Mouse (Mus musculus): ENCODE data around the gene Ptgr1.

The Ptgr1 gene

GRCm38 (mm10) chr4:58986540-58987190 lies at the start of gene Ptgr1:
Ptgr1 (minus strand) TSS chr4:58987119.
- DNase-seq (ENCODE audit: low spot score in 2 of 2) = peak; percentile 69 to 87

GRCm38 (mm10) chr4:59035786-59036350 lies 48.9 kb upstream of the Ptgr1 start:
- peak; percentile 25 to 36 for DNase-seq (ENCODE audit: low spot score in 2 of 2)

- peak; percentile 71 to 72 for DNase-seq (ENCODE audit: low spot score in 2 of 2)
Observed at GRCm38 (mm10) chr4:59034918-59035785, 48.2 kb upstream of the Ptgr1 start, which contains the start of gene Gng10. Gng10 (plus strand) TSS chr4:59035088.

DNA sequence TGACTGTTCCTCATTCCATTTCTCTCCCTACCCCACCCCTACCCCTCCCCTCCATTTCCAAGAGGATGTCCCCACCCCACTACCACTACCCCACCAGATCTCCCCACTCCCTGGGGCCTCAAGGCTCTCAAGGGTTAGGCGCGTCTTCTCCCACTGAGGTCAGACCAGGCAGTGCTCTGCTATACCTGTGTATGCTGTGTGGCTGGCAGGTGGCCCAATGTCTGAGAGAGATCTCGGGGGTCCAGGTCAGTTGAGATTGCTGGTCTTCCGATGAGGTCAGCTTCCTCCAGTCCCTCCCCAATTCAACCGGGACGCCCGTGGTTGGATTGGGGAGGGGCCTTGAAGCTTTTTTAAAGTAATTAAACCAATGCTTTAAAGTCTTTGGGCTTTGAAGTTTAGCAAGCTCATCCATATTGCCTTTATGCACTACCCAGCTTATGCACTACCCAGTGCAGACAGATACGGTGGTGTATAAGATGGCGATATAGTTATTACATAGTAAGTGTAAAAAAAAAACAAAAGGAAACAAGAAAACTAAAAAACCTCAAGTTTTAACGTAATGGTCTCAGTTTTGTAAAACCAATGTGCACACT lies 47.5 kb upstream of the Ptgr1 start:
- peak in 1 of 2 experiments; percentile 26 for DNase-seq (ENCODE audit: low spot score in 2 of 2)

- no peak for DNase-seq (ENCODE audit: low spot score in 2 of 2)
Observed at GRCm38 (mm10) chr4:59016922-59017321, 30.0 kb upstream of the Ptgr1 start.

GRCm38 (mm10) chr4:59015181-59015580 lies 28.3 kb upstream of the Ptgr1 start:
- no peak for DNase-seq (ENCODE audit: low spot score in 2 of 2)

- DNase-seq (ENCODE audit: low spot score in 2 of 2) = no peak
Observed at GRCm38 (mm10) chr4:59011446-59011845, 24.5 kb upstream of the Ptgr1 start.

DNA sequence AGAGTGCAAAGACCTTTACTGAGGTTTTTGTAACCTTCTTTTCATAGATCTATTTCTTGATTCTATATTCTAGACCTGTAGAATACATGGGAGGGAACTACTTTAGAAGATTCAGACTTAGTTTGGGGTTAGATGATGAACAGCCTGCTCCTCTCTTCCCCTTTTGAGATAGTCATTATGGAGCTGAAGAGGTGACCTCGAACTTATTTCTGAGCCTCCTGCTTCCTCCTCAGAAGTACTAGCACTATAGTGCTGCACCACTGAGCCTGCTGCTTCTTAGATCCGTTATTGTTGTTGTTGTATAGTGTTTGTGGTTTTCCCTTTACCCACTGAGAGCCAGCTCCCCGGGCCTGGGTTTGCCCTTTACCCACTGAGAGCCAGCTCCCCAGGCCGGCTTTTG lies 22.8 kb upstream of the Ptgr1 start:
- DNase-seq (ENCODE audit: low spot score in 2 of 2) = no peak

- DNase-seq (ENCODE audit: low spot score in 2 of 2) = peak in 1 of 2 experiments; percentile 28
Observed at GRCm38 (mm10) chr4:59009186-59009585, 22.3 kb upstream of the Ptgr1 start.

DNA sequence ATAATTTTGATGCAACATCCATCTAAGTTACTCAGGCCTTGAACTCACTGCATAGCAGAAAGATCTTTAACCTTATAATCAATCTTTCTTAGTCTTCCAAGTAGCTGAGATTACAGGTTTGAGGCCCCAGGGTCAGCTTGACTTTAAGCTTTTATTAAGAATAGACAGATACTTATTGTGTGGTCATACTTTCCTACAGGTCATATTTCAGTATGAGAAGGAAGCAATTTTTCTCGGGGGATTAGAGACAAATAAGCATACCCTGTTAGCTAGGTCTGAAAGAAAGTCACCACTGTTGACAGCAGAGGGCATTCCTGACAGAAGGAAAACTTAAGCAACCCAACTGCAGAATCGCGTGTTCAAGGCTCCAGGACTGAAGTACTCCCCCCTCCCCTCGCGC lies 21.1 kb upstream of the Ptgr1 start:
- no peak for DNase-seq (ENCODE audit: low spot score in 2 of 2)

DNA sequence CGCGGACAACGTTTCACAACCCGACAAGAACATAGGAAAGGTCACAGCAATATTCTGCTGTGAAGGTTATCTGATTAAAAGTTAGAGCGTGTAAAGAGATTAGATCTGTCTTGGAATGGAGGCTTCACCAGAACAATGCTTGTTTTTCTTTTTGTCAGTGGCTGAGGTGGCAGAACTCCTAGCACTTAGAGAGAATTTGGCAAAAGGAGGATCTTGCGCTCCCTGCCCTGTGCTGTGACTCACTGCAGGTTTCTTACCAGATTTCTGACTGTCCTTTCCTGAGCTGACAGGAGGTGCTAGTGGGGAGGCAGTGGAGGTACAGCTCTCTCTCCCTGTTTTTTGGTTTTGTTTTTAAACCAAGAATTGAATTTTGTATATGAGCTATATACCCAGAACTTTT lies 20.1 kb upstream of the Ptgr1 start:
- no peak for DNase-seq (ENCODE audit: low spot score in 2 of 2)

DNA sequence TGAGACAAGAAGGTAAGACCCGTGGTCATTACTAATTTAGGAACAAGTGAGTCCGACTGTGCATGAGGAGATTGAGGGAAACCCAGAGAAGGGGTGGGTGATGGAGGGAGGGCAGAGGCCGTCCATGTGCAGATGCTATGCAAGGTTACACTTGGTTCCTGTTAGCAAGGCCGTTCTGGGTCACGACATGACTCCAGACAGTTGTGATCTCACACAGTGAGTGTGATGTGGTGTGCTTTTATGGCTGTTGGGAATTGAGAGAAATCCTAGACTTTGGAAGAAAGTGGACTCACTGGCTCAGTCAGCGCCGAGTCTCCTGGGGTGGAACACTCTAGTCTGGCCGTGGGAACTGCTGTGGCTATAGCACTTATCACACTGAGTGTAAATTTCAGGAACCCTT lies 19.3 kb upstream of the Ptgr1 start:
- DNase-seq (ENCODE audit: low spot score in 2 of 2) = no peak

DNA sequence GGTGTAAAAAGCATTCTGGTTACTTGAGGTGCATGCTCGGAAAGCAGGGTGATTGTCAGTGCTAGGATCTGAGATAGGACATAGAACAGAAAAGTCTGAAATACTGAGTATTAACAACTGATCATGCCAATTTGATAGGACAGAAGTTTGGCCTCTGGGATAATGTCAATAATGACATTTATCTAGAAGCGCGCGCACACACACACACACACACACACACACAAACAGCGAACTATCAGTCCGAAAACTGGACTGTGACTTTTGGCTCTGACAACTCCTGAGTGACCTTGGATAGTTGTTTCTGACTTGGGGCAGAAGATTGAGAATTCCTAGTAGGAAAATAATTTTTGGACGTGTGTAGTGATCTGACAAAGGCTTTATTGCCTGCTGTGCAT lies 16.9 kb upstream of the Ptgr1 start:
- DNase-seq (ENCODE audit: low spot score in 2 of 2) = no peak

DNA sequence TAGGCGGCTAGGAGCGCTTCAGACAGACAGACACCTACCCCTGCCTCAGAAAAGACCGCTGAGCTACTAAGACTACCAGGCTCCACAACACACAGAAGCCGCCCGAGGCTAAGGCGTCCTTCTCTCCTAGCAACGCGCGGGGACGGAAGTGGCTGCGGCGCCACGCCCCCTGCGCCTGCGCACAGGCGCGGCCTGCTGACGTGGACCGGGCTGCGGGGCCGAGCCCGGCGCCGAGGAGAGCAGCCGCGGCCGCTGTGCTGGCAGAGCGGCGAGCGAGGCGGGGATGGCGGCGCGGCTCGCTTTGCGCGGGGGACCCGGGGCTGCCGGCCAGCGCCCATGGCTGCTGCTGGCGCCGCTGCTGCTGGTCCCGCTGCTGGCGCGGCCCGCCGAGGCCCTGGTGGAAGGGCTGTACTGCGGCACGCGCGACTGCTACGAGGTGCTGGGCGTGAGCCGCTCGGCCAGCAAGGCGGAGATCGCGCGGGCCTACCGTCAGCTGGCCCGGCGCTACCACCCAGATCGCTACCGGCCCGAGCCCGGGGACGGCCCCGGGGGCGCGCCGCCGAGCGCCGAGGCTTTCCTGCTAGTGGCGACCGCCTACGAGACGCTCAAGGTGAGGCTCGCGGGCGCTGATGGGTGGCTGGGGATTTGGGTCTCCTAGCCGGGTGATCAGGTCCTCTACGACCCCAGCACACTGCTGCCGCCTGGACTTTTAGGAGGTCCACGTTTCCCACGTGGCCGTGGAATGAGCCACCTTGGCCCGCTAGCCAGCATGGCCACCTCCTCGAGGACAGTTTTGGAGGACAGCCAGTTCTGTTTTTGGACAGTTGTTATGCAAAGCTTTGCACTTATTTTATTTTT lies 16.3 kb upstream of the Ptgr1 start, which contains the start of gene Gm20503:
TSS of gene Gm20503 (plus strand) at position 263 of the 858 bp plus-strand sequence.
- DNase-seq (ENCODE audit: low spot score in 2 of 2) = peak; percentile 86 to 94

DNA sequence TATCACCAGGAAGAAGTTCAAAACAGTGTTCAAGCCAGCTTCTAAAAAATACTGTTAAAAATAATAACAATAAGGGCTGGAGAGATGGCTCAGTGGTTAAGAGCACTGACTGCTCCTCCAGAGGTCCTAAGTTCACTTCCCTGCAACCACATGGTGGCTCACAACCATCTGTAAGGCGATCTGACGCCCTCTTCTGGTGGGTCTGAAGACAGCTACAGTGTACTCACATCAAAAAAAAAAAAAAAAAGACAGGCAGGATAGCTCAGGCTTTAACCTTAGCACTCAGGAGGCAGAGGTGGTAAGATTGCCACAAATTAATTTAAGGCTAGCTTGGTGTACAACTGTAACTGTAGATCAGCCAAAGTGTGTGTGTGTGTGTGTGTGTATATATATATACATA lies 13.7 kb upstream of the Ptgr1 start:
- peak in 1 of 2 experiments; percentile 66 for DNase-seq (ENCODE audit: low spot score in 2 of 2)

DNA sequence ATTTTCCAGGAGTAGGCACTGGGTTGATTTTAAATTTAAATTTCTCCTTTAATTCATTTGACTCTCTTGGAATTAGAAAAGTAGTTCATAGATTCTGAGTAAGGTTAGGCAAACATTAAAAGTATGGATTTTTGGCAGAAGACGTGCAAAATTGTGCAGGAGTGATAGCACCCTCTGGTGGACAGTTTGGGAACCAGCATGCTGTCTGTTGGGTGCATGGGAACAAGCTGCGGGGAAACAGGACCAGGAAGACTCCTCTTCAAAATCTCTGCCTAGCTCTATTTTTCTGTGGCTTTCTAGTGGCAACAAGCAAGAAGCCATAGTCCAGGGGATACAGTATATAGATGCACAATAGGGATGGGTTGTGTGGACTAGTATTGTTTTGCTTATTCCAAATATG lies 12.8 kb upstream of the Ptgr1 start:
- peak; percentile 58 to 81 for DNase-seq (ENCODE audit: low spot score in 2 of 2)

DNA sequence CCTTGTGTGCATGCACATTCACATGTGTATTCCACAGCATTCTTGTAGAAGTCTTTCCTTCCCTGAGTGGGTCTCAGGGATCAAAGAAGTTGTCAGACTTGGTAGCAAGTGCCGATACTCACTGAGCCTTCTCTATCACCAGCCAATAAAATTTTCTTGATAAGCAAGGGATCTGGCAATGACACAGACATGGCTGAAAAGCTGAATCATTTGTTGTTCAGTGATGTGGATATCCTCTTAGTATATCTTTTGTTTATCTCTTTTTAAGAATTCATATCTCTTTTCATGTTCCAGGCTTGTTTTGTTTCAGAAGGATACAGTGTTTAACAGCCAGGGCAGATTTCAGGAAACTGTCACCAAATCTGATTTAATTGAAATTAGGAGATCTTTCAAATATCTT lies 11.8 kb upstream of the Ptgr1 start:
- no peak for DNase-seq (ENCODE audit: low spot score in 2 of 2)

DNA sequence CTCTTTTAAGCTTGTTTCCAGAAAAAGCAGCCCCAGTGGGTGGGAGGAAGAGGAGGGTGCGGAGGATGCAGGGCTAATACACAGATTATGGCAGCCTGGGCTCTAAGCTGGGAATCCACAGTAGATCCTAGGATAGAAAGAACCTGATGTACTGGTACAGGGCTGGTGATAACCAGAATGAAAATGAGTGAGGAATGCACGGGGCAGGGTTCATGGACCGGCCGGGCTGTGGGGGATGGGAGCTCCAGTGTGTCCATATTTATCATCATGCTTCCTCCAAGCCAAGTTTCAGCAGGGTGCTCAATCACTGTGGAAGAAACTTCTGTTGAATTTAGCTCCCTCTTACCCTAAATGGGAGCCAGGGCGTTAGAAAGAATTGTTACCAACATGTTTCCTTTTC lies 10.2 kb upstream of the Ptgr1 start:
- no peak for DNase-seq (ENCODE audit: low spot score in 2 of 2)

- no peak for DNase-seq (ENCODE audit: low spot score in 2 of 2)
Observed at GRCm38 (mm10) chr4:58995251-58995693, 8.4 kb upstream of the Ptgr1 start.

DNA sequence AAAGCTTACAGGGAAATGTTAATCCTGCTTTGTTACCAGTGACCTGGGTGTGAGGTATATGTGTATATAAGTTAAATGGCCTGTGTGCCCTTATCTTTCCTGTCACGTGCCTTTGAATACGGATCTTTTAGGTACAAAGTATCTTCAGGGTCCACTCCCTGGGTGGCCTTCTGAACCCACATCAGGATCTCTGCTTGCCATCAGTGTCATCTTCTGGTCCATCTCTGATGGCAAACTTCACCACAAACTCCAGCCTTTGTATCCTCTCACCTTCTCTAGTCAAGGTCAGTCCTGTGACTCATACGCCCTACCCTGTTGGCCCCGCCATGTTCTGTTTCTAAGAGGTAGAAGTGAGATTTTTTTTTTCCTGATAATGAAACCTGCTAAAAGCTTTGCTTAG lies 7.8 kb upstream of the Ptgr1 start, which contains the start of gene Dnajc25:
TSS of gene Dnajc25 (plus strand) at position 301 of the 400 bp plus-strand sequence.
- DNase-seq (ENCODE audit: low spot score in 2 of 2) = no peak

- DNase-seq (ENCODE audit: low spot score in 2 of 2) = no peak
Observed at GRCm38 (mm10) chr4:58992195-58992594, 5.3 kb upstream of the Ptgr1 start.
